Mouse (Mus musculus) cerebellum, adult 2 months (tissue): ENCODE measurements around the gene Cblc. TPM values are rescaled to one million over a fixed set of nuclear protein-coding genes. Genes with fewer than 3 reads are reported as not detected.

ENCODE experiments used
- DNase-seq, 2 experiments: peaks; one replicate each; pipeline ENCODE4 v3.0.0; 2021
- H3K27ac ChIP-seq: fragments of 200-500 bp; 2 replicates; pipeline ENCODE4 v1.5.1; 2012; ENCODE audit warnings: low read length, control low read depth, inconsistent platforms; ENCODE audit not compliant: insufficient read depth
- H3K27me3 ChIP-seq: fragments of 200-500 bp; 2 replicates; pipeline ENCODE4 v1.6.1; 2012; ENCODE audit warnings: inconsistent platforms, mild to moderate bottlenecking, low read length, moderate library complexity; ENCODE audit not compliant: control insufficient read depth, insufficient read depth
- H3K4me1 ChIP-seq: fragments of 200-500 bp; 2 replicates; pipeline ENCODE4 v1.6.1; 2011; ENCODE audit warnings: low read length; ENCODE audit not compliant: control insufficient read depth, insufficient read depth
- H3K4me3 ChIP-seq: fragments of 200-500 bp; replicated peaks from 2 replicates; pipeline ENCODE3; 2011; ENCODE audit warnings: mild to moderate bottlenecking, low read depth, low read length, control low read depth; ENCODE audit not compliant: insufficient read depth
- CTCF ChIP-seq: fragments of 200-500 bp; IDR thresholded peaks from 2 replicates; pipeline ENCODE4 v1.5.1; 2011; ENCODE audit warnings: low read depth, mild to moderate bottlenecking, control low read depth, low read length, moderate library complexity, borderline replicate concordance; ENCODE audit not compliant: insufficient read depth
- POLR2A ChIP-seq: fragments of 200-500 bp; IDR thresholded peaks from 2 replicates; pipeline ENCODE4 v1.6.1; 2011; ENCODE audit warnings: low read length, control low read depth, borderline replicate concordance; ENCODE audit not compliant: insufficient read depth
- WGBS: fragments of 180-500 bp; shearing (Covaris S2); methylation state at CpG from one replicate; pipeline ENCODE4 v1.1.7; 2018; 5-methylcytosine and 5-hydroxymethylcytosine counted together
- polyA plus RNA-seq: library from polyadenylated mRNA; depleted of rRNA; stranded (reverse); fragments of >200 nt; gene quantifications from 2 replicates; pipeline ENCODE4 v1.2.3, GENCODE M21; 2012

Cblc gene
- polyA plus RNA-seq, 1 experiment = not detected

DNA sequence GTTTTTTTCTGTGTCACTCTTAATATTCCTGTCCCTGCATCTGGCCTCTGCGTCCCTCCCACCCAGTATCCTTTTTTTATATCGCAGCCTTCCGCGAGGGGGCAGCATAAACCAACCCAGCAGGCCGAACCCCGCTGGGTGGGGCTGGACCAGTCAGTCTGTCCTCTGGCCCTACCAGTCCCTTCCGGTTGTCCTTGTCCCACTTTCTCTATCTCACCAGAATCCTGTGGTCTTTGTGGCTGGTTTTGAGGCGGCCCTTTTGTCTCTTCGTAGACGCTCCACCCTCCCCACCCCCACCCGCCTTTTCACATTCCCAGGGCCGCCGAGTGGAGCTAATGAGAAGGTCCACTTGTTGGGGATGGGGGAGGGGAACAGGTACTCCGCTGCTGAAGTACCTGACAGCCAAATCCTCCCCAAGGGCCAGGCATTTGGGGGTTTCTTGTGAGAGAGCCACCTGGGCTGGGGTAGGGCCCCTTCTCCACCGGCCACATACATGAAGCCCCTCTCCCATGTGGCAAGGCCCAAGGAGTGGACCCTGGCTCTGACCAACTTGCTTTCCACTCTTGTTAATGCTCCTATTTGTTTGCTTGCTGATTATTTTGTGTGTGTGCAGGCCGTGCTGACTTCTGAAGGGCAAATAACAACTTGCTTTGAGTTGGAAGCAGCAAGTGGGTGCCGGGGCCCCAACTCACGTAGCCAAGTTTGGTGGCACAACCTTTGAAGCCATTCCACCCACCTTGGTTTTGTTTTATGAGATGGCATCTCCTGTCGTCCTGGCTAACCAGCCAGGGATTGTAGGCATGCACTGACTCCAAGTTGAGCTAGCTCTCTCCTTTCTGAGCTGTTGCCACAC lies 46.2 kb downstream of the Cblc start, which contains the start of gene Nectin2:
Nectin2 (minus strand) TSS at position 267 of the 853 bp plus-strand sequence.
- no peaks in the 10 kb centered on the region for H3K27me3 ChIP-seq
- TF ChIP-seq POLR2A (no peak), CTCF (peak; percentile 62)
- peak; percentile 65 to 66 for DNase-seq
- H3K4me1 ChIP-seq = no peaks in the 10 kb centered on the region; the same call in 1 of the 2 replicates
- WGBS = 20% methylated on average over 19 of the region's 19 CpGs
- H3K4me3 ChIP-seq = peak within 1 kb of the TSS; percentile 48
- no peak within 1 kb of the TSS for H3K27ac ChIP-seq

DNA sequence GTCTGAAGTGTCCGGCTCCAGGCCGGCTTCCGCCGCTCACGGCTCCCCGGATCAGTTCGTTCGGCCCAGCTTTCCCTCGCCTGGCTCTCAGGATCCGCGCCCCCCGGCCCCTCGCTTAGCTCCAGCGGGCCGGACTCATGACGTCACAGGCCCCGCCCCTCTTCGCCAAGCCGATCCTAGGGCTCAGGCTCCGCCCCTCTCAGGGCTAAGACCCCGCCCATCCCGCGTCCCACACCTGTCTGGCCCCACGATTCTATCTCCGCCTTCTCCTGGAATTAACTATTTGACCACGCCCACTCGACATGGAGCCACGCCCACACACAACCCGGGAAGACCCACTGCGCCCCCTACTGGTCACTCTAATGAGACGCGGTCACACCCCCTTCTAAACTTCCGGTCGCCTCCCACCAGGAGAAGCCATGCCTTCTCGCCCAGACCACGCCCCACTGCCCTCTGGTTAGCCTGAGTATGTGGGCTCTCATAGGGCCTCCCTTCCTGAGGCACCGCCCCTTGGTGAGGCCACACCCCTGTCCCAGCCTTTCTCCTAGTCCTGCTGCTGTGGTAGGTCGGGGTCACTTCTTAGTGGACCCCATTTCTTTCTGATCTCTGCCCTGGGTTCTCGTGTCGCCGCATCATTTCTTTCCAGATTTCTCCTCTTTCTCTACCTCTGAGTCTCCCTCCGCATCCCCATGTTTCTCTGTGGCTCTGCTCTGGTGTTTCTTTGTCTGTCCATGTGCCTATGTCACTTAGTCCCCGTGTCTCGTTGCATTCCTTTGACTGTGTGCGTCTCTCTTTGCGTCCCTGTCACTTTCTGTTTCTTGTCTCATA lies 47.0 kb downstream of the Cblc start:
- H3K4me1 ChIP-seq = no peaks in the 10 kb centered on the region; the same call in 1 of the 2 replicates
- H3K27me3 ChIP-seq = no peaks in the 10 kb centered on the region
- TF ChIP-seq POLR2A (no peak), CTCF (peak; percentile 44; the same call in 1 of the 2 replicates)
- WGBS = 1% methylated on average over 46 of the region's 46 CpGs
- no peak overlapping the region for H3K27ac ChIP-seq
- peak overlapping the region; percentile 48 for H3K4me3 ChIP-seq
- peak; percentile 71 to 73 for DNase-seq

DNA sequence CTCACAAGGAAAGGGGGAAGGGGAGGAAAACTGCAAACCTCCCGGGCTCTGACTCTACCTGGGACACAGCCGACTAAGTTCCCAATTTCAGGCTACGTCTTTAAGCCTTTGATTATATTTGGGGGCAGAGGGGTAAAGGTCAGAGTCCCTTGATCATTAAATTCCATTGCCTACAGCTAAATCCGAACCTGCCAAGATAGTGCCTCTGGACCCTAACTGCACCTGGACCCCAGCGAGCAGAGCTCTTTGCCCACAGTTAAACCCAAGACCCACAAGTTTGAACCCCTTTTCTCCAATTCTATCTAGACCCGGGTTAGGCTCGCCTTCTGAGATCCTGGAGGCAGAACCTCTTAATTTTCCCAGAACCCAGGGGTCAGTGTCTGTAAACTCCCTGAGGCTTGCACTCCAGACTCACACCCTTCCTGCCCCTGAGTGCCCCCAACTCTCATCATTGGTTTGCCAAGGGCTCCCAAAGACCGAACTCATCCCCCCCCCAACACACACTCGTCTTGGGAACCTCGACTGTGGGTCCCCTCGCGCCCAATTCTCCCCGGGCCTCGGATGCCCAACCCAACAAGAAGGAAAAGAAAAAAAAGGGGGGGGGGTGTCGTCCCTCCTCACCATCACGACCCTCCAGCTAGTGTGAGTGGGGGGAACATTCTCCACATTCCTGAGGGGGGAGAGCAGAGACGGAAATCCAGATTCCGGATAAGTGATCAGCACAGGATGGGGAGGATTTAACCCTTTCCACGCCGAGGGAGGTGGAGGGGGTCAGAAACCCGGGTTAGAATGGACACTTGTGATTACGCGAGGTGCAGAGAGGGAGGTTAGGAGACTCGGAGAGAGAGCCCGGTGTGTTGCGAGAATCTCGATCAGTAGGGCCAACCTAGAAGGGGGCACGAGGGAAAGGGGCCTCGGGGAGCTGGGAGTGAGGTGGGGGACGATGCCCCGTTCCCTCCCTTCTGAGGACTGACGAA lies 48.1 kb downstream of the Cblc start:
- 2% methylated on average over 32 of the region's 32 CpGs for WGBS
- peak overlapping the region; percentile 48 for H3K4me3 ChIP-seq
- TF ChIP-seq POLR2A (no peak), CTCF (no peak)
- H3K27me3 ChIP-seq = no peaks in the 10 kb centered on the region
- no peaks in the 10 kb centered on the region; the same call in 1 of the 2 replicates for H3K4me1 ChIP-seq
- DNase-seq = no peak
- H3K27ac ChIP-seq = no peak overlapping the region

DNA sequence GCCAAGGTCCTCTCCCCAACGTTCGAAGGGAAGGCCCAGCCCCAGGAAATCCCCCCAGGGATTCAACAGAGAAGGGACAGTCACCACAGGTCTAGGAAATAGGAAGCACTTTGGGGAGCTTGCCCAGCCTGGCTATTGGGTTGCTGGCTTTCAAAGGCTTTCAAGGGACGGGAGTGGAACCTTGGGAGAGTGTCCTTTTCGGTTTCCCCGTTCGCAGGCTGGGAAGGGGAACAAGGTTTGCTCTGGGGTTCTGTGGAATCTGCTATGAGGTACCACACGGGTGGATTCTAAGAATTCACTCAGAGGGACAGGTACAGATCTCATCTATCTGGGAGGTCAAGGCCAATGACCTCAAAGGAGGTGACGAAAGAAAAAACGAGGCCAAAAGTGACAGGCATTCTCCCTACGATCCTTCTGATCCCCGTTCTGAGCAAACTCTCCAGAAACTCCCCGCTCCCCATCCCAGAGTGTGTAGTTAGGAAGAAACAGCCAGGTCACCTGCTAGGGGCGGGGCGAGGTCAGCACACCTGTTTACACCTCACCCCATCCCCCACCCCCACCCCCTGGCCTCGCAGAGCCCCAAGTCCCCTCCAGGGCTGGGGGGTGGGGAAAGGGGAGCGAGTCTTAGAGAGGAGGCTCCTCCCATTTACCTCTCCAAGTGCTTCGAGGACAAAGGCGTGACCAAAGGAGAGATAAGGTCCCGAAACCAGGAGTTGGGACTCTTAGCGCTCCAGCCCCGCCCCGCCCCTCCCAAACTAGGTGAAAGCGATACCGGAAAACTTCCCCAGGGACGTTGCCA lies 49.0 kb downstream of the Cblc start:
- Histone ChIP-seq H3K4me1 (no peaks in the 10 kb centered on the region; the same call in 1 of the 2 replicates), H3K27ac (no peak overlapping the region), H3K27me3 (no peaks in the 10 kb centered on the region), H3K4me3 (no peak overlapping the region)
- no peak for DNase-seq
- TF ChIP-seq CTCF (no peak), POLR2A (no peak)
- 20% methylated on average over 25 of the region's 25 CpGs for WGBS

DNA sequence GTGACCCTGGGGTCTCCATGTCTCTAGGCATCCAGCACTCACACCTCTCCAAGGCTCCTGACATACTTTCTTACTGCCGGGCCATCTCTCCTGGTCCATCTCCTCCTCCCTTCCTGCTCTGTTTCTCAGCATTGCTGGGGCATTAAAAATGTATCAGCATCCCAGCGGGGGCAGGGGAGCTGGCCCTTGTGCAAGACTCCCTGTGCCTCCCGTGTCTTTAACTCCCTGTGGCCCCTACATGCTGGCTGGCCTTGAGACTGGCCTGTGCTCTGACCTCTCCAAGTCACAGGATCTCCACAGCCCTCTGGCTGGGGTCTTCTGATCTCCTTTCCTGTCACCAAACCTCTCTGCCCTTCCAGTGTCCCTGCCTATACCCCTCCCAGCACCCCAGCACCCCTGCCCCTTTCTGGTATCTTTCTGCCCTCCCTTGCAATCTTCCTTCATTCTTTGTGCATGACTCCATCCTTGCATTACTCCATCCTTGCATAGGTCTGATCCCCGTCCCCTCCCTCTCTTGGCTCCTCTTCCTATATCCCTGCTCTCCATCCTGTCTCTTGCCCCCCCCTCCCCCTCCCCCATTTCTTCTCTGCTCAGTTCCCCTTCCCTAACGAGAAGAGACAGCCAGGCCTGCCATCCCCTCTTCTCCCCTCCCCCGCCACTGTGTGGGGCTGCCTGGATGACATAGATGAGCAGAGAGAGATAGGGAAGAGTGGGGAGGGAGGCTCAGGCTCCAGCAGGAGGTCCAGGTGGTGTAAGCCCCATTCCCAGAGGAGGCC lies 50.0 kb downstream of the Cblc start:
- H3K27me3 ChIP-seq = no peaks in the 10 kb centered on the region
- H3K27ac ChIP-seq = no peak overlapping the region
- H3K4me1 ChIP-seq = no peaks in the 10 kb centered on the region; the same call in 1 of the 2 replicates
- no peak for DNase-seq
- WGBS = 42% methylated on average over 6 of the region's 6 CpGs
- TF ChIP-seq POLR2A = no peak
- no peak for TF ChIP-seq CTCF
- no peak overlapping the region for H3K4me3 ChIP-seq

DNA sequence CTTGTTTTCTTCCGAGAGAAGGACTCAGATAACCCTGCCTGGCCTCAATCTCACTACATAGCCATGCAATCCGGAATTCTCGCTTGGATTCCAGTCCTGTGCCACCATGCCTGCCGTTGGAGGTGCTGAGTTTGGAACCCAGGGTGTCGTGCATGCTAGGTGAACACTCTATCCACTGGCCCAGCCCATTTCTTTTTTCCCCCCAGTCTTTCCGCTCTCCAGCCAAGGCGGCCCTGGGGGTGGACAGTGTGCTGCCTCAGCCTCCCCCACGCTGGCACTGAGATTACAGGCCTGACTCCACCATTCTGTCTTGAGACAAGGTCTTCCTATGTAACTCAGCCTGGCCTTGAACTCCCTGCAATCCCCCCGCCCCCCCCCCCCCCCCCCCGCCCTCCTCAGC lies 50.6 kb downstream of the Cblc start:
- no peak for DNase-seq
- Histone ChIP-seq H3K27ac (no peak overlapping the region), H3K4me3 (no peak overlapping the region), H3K27me3 (no peaks in the 10 kb centered on the region), H3K4me1 (no peaks in the 10 kb centered on the region; the same call in 1 of the 2 replicates)
- TF ChIP-seq POLR2A = no peak
- TF ChIP-seq CTCF = no peak
- WGBS = 83% methylated on average over 9 of the region's 10 CpGs
